Mouse (Mus musculus): ENCODE results near the gene Zbtb46. TPM values are rescaled to one million over a fixed set of nuclear protein-coding genes. Genes with fewer than 3 reads are reported as not detected.

Gene Zbtb46
- polyA plus RNA-seq, 1 experiment: 8.3 TPM

GRCm38 (mm10) chr2:181462604-181463003, 3.4 kb upstream of the Zbtb46 start:
- Histone ChIP-seq H3K36me3 (ENCODE audit: control insufficient read depth, insufficient read depth, low read length) (no peaks in the 10 kb centered on the region), H3K4me1 (ENCODE audit: control insufficient read depth, insufficient read depth, low read length) (peaks cover 29% of the 10 kb centered on the region), H3K4me3 (ENCODE audit: control insufficient read depth, low read depth, low read length) (peak overlapping the region; percentile 44), H3K27me3 (ENCODE audit: control insufficient read depth, insufficient read depth, low read length) (no peaks in the 10 kb centered on the region), H3K27ac (ENCODE audit: control insufficient read depth, insufficient read depth, low read depth, low read length) (no peak overlapping the region)
- TF ChIP-seq POLR2A (IDR thresholded peaks at IDR 0.05; ENCODE audit: control insufficient read depth, low read depth, low read length) (no peak), CTCF (IDR thresholded peaks at IDR 0.05; ENCODE audit: control insufficient read depth, insufficient read depth, insufficient replicate concordance, low read depth, low read length) (no peak)

DNA sequence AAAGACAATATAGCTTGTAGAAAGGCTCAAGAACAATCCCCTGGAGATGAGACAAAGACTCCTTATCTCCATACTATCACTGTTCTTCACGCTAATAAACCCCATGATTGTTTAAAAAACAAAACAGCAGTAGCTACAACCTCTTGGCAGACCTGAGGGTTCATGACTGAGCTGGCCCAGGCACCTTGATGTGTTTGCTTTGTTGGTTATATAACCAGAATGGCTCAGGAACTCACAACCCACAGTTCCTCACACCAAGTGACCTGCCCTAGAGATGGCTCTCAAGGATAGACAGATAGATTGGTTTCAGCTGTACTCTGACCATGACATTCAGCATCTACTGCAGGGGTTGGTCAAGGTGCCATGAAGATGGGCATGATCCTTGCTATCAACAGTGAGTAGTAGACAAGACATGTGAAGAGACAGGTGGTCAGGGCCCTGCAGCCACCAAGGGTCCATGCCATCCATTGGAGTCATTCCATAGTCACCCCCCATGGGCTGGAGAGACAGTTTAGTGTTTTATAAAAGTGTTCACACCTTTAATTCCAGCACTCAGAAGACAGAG, 2.4 kb upstream of the Zbtb46 start:
- TF ChIP-seq POLR2A (IDR thresholded peaks at IDR 0.05; ENCODE audit: control insufficient read depth, low read depth, low read length) (no peak), CTCF (IDR thresholded peaks at IDR 0.05; ENCODE audit: control insufficient read depth, insufficient read depth, insufficient replicate concordance, low read depth, low read length) (no peak)
- H3K4me3 ChIP-seq (ENCODE audit: control insufficient read depth, low read depth, low read length): peak overlapping the region; percentile 35; the same call in 1 of the 2 replicates
- no peaks in the 10 kb centered on the region for H3K27me3 ChIP-seq (ENCODE audit: control insufficient read depth, insufficient read depth, low read length)
- H3K4me1 ChIP-seq (ENCODE audit: control insufficient read depth, insufficient read depth, low read length): peaks cover 29% of the 10 kb centered on the region
- no peaks in the 10 kb centered on the region for H3K36me3 ChIP-seq (ENCODE audit: control insufficient read depth, insufficient read depth, low read length)
- H3K27ac ChIP-seq (ENCODE audit: control insufficient read depth, insufficient read depth, low read depth, low read length): no peak overlapping the region

DNA sequence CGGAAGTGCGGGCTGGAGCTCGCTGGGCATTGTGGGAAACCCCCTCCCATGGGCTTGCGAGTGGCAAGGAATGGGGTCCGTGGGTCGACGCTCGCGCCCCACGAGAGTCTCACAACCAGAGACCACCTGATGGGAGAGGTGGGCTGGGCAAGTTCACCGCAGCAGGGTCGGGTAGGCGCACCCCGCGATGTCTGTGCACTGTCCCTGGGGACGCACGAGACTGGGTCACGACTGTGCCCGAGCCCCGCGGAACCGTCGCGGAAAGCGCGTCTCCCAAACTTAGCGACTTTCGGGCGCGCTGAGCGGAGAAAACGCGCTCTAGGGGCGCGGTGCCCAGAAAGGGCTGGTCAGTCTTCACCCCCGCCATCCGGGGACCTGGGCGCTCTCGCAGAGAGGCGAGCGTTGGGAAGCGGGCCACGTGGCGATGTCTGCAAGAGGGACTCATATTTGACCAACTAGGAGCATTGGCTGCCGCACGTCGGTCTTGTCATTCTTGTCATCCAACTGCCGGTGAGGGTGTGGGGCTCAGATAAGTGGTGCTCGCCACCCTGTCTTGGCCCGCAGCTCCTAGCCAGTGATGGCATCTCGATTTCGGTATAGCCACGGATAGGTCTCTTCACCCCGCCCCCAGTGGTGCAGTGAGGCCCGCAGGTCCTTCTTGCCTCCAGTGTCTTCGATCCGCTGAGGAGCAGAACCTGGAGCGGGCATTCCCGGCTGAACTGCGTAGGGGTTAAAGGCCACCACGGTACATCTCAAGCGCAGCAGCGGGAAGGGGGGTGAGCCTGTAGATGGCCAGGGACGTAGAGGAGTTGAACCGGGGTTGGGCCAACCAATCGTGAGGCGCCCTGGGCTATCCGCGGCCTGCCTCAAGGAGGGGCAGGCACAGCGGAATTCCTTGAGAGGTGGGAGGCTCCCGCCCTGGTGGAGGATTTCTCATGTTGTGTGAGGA, 721 bp upstream of the Zbtb46 start:
- TF ChIP-seq POLR2A (IDR thresholded peaks at IDR 0.05; ENCODE audit: control insufficient read depth, low read depth, low read length) (peak; percentile 57), CTCF (IDR thresholded peaks at IDR 0.05; ENCODE audit: control insufficient read depth, insufficient read depth, insufficient replicate concordance, low read depth, low read length) (no peak)
- Histone ChIP-seq H3K36me3 (ENCODE audit: control insufficient read depth, insufficient read depth, low read length) (no peaks in the 10 kb centered on the region), H3K4me1 (ENCODE audit: control insufficient read depth, insufficient read depth, low read length) (peaks cover 29% of the 10 kb centered on the region), H3K27me3 (ENCODE audit: control insufficient read depth, insufficient read depth, low read length) (no peaks in the 10 kb centered on the region), H3K4me3 (ENCODE audit: control insufficient read depth, low read depth, low read length) (peak overlapping the region; percentile 87), H3K27ac (ENCODE audit: control insufficient read depth, insufficient read depth, low read depth, low read length) (peak overlapping the region; percentile 73)

DNA sequence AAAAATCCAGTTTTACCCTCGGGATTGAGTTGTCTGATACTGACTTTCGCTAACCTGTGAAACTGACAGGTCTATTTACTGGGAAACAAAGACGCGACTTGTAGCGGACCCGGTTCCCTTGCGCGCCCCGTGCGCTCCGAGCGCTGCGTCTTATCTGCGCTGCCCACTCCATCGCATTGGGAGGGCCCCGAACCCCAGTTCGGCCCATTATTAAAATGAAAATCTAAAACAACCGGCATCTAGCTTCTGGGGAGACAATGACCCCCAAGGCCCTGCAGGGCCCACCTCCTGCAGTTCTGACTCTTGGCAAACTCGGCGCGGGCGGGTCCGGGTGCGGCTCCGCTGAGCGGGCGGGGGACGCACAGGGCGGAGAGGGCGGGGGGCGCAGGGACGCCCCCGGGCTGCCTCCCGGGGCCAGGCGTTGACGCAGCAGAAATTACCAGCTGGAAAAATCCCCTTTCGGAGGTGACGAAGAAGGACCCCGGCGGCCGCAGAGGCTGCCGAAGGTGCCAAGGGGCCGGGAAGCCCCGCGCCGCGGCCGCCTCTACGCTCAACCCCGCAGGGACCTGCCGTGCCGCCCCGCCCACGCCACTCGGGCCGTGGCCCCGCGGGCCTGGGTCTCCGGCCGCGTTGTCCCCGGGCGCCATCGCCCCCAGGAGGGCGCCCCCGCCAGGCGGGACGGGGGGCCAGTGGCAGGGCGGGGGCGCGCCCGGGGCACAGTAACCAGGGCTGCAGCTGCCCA, 644 bp downstream of the Zbtb46 start:
- no peaks in the 10 kb centered on the region for H3K27me3 ChIP-seq (ENCODE audit: control insufficient read depth, insufficient read depth, low read length)
- H3K27ac ChIP-seq (ENCODE audit: control insufficient read depth, insufficient read depth, low read depth, low read length): 0 out of 2 replicates have a peak overlapping the region, but pooled peaks have one; percentile 5
- H3K4me1 ChIP-seq (ENCODE audit: control insufficient read depth, insufficient read depth, low read length): peaks cover 28% of the 10 kb centered on the region
- TF ChIP-seq CTCF (IDR thresholded peaks at IDR 0.05; ENCODE audit: control insufficient read depth, insufficient read depth, insufficient replicate concordance, low read depth, low read length): no peak
- TF ChIP-seq POLR2A (IDR thresholded peaks at IDR 0.05; ENCODE audit: control insufficient read depth, low read depth, low read length): no peak
- H3K36me3 ChIP-seq (ENCODE audit: control insufficient read depth, insufficient read depth, low read length): no peaks in the 10 kb centered on the region
- H3K4me3 ChIP-seq (ENCODE audit: control insufficient read depth, low read depth, low read length): peak overlapping the region; percentile 90

DNA sequence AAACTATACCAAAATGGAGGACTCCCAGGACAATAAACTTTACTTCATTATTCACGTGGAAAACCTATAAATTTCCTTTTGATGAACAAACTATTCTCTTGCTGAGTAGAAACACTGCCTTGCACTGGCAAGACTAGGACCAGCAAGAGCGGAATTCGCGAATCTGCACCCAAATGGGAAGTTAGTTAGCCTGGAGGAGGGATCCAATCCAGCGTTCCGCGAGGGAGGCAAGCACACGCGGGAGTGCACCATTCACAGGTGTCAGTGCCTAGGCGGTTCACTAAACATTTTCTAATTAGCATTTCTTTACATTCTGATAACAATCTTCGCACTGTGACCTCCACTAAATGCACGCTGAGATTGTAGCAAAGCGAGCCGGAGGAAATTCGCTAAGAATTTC, 1.4 kb downstream of the Zbtb46 start:
- no peak for TF ChIP-seq CTCF (IDR thresholded peaks at IDR 0.05; ENCODE audit: control insufficient read depth, insufficient read depth, insufficient replicate concordance, low read depth, low read length)
- no peak for TF ChIP-seq POLR2A (IDR thresholded peaks at IDR 0.05; ENCODE audit: control insufficient read depth, low read depth, low read length)
- Histone ChIP-seq H3K36me3 (ENCODE audit: control insufficient read depth, insufficient read depth, low read length) (no peaks in the 10 kb centered on the region), H3K4me3 (ENCODE audit: control insufficient read depth, low read depth, low read length) (no peak overlapping the region), H3K27me3 (ENCODE audit: control insufficient read depth, insufficient read depth, low read length) (no peaks in the 10 kb centered on the region), H3K27ac (ENCODE audit: control insufficient read depth, insufficient read depth, low read depth, low read length) (no peak overlapping the region), H3K4me1 (ENCODE audit: control insufficient read depth, insufficient read depth, low read length) (peaks cover 21% of the 10 kb centered on the region)

DNA sequence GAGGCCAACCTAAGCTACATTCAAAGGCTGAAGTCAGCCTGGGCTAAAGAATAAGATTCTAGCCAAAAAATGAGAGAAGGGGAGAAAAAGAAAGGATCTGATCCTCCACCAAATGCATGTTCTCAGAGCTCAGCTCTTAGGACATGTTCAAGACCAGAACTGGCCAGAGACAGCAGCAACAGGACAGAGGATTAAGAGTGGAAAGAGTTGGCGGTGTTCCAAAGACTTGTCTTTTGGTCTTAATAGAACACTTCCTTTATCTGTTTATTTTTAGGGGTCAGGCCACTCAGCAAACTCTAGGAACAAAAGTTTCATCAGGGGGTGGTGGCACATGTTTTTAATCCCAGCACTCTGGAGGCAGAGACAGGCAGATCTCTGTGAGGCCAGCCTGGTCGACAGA, 3.3 kb downstream of the Zbtb46 start:
- Histone ChIP-seq H3K4me3 (ENCODE audit: control insufficient read depth, low read depth, low read length) (no peak overlapping the region), H3K4me1 (ENCODE audit: control insufficient read depth, insufficient read depth, low read length) (peaks cover 19% of the 10 kb centered on the region), H3K36me3 (ENCODE audit: control insufficient read depth, insufficient read depth, low read length) (no peaks in the 10 kb centered on the region), H3K27me3 (ENCODE audit: control insufficient read depth, insufficient read depth, low read length) (no peaks in the 10 kb centered on the region), H3K27ac (ENCODE audit: control insufficient read depth, insufficient read depth, low read depth, low read length) (no peak overlapping the region)
- TF ChIP-seq CTCF (IDR thresholded peaks at IDR 0.05; ENCODE audit: control insufficient read depth, insufficient read depth, insufficient replicate concordance, low read depth, low read length) (no peak), POLR2A (IDR thresholded peaks at IDR 0.05; ENCODE audit: control insufficient read depth, low read depth, low read length) (no peak)

DNA sequence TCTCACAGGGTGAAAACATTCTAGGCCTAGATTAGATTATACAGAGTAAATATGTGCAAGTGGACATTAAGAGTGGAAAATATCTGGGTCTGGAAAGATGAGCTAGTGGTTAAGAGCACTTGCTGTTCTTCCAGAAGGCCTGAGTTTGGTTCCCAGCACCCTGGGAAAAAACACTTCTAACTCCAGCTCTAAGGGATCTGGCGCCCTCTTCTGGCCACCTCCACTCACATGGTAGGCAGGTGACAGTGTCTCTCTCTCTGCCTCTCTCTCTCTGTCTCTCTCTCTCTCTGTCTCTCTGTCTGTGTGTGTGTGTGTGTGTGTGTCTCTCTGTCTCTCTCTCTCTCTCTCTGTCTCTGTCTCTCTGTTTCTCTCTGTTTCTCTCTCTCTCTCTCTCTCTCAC, 6.0 kb downstream of the Zbtb46 start:
- H3K27me3 ChIP-seq (ENCODE audit: control insufficient read depth, insufficient read depth, low read length): no peaks in the 10 kb centered on the region
- no peak overlapping the region for H3K27ac ChIP-seq (ENCODE audit: control insufficient read depth, insufficient read depth, low read depth, low read length)

More for the DNA sequence above, 6.0 kb downstream of the Zbtb46 start:
- no peak overlapping the region for H3K4me3 ChIP-seq (ENCODE audit: control insufficient read depth, low read depth, low read length)
- peaks cover 6% of the 10 kb centered on the region for H3K4me1 ChIP-seq (ENCODE audit: control insufficient read depth, insufficient read depth, low read length)
- H3K36me3 ChIP-seq (ENCODE audit: control insufficient read depth, insufficient read depth, low read length): no peaks in the 10 kb centered on the region
- TF ChIP-seq CTCF (IDR thresholded peaks at IDR 0.05; ENCODE audit: control insufficient read depth, insufficient read depth, insufficient replicate concordance, low read depth, low read length) (peak; percentile 44; the same call in 1 of the 2 replicates), POLR2A (IDR thresholded peaks at IDR 0.05; ENCODE audit: control insufficient read depth, low read depth, low read length) (no peak)

Measured in testis, adult 2 months (tissue).